Mouse (Mus musculus): ENCODE results near the gene Prnd.

Prnd gene

DNA sequence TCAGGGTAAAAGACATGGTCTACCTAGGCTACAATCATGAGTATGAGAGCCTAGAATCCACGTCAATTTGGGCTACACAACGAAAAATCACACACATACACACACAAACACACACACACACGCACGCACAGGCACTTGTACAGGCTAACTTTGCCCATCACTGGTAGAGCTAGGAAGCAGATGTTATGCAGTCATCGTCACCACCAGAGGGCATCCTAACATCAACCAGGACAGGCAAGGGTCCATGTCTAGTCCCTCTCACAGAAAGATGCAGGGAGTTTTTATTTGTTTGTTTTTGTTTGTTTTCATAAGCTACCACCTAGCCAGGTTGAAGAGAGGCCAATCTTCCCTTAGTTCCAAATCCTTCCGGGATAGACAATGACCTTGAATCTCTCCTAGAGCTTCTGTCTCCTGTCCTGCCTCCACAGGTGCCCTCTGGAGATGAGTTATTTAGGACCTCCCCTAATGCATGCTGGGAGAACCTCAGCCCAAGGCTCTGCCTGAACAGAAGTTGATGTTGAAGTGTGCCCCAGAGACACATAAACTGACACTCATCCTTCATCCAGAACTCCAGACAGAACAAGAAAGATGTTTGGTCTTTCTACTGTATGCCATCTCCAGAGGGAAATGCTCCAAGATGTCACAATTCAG lies 32.0 kb downstream of the Prnd start:
- peak; percentile 37 for DNase-seq (ENCODE audit: low read depth)

DNA sequence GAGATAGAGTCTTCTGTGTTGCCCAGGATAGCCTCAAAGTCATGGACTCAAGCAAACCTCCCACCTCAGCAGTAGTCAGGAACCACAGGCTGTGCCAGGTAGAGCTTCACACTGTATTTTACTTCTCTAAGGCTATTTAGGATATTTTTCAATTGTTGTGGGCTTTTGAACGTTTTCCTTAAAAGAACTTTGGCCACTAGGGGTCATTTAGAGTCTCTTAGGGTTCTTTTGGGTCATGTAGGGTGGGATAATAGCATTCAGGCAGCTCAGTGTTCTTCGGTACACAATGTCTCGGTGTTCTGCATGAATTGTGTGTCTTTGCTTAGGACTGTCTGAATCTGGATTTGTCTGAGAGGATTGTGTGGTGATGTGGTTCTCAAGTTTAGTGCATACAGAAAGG lies 37.3 kb downstream of the Prnd start:
- DNase-seq (ENCODE audit: low read depth) = no peak

DNA sequence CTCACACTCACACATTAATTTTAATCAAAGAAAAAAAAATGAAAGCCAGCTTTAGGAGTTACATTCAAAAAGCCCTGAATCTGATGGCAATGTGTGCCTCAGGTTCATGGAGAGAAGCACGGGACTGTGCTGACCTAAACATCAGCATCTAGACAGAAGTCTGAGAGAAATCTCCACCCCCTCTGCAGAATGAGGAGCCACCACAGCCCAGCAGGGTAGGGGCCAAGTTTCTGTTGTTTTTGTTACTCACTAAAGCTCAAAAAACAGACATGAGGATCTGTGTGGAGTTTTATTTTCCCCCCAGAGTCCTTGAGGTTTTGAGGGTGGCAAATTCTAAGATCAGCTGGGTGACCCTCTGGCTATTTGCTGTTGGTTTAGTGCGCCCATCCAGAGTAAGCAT lies 37.9 kb downstream of the Prnd start:
- no peak for DNase-seq (ENCODE audit: low read depth)

DNA sequence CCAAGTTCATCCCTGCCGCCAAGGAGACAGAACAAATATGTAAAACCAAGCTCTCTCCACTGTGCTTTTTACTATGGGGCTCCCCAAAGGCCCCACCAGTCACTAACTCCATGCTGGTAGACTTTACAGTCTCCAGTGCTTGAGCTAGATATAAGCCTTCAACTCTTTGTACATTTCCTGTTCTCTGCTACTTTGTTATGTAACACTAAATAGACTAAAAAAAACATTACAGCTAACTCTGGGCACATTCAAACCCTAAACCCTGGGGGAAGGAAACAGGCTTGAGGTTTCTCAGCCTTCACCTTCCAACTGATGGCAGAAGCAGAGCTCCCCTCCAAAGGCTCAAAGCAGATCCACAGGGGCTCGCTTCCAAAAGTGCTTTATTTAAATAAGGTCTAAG lies 41.8 kb downstream of the Prnd start:
- no peak for DNase-seq (ENCODE audit: low read depth)

DNA sequence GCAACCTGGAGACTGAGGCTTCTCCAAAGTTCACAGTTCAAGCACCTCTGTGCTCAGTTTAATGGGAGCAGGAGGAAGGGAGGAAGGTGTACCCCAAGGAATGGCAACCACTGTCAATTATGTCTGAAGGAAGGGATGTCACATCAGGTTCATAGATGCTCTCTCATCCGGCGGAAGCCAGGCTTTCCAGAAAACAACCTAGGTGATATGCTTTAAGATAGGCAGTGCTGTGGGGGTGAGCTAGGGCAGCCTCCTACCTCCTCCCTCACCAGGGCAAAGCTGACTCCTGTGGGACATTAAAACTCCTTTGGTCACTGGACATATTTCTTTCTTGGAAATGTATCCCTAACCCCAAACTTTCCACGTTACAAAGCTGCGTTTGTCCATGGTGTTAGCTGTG lies 42.5 kb downstream of the Prnd start:
- no peak for DNase-seq (ENCODE audit: low read depth)

DNA sequence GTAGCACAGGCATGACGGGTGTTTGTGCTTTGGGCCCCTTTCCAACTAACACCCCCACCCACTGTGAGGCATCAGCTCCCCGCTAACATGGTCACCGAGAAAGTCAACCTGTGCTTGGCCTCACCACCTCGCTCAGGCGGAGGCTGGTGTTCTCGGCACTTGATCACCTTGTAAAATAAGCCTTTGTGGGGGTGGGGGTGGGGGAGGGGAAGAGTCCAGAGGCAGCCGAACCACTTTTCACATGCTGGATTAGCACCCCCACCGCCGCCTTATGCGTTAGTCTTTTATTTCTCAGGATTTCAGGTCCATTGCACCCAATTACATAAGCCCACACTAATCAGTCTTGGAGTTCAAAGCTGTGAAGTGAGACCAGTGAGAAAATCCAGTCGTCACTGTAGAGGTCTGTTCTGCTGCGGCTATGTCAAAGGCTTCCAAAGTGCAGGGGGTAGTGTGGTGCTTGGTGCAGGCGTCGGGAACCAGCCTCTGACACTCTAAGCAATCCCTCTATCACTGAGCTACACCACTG lies 43.0 kb downstream of the Prnd start:
- no peak for DNase-seq (ENCODE audit: low read depth)

DNA sequence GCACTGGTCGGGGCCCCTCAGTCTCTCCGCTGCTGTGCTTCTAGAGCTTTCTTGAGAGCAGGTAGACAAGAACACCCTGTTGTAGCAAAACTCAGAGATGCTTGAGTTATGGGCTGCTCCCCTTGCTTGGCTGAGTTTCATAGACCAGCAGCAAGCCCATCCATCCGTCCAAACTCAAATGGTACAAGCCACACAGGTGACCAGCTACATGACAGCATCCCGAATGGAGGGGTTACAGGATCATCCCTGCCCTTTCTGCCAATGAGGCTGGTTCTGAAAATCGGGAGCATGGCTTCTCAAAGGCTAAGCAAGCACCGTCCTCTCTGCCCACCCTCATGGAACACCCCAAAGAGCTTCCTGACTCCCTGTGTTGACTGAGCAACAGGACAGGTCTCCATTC lies 44.3 kb downstream of the Prnd start:
- no peak for DNase-seq (ENCODE audit: low read depth)

DNA sequence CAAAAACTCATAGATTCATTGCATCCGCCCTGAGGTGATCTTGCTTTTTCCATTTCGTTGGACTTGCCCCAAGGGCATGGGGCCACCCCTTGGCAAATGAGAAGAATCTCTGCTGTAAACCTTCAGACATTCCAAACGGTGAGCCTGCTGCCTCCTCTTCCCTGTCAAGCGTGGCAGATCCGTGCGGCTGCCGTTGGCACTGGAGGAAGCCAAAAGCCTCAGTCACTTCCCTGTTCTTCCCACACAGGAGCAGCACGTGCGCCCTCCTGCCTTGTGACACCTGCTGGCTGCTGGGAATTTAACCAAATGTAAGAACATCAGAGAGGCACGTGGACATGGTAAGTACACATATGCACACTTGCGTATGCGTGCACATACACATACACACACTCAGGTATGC lies 45.1 kb downstream of the Prnd start:
- no peak for DNase-seq (ENCODE audit: low read depth)

DNA sequence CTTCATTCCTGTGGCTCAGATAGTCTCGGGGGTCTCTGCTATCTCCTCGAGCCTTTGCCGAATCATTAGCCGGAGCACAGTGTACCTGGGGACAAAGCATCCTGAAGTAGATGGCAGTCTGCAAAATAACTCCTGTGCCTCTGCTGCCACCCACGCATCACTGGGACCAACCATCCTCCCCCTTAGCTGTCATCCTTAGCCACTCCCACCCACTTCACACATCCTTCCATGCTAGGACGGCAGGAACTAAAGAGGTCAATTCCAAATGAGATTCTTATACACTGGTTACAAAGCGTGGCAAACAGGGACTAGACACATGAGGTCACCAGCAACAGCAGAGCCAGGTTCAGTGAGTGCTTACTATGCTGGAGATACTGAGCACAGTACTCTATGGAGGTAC lies 45.7 kb downstream of the Prnd start:
- no peak for DNase-seq (ENCODE audit: low read depth)

DNA sequence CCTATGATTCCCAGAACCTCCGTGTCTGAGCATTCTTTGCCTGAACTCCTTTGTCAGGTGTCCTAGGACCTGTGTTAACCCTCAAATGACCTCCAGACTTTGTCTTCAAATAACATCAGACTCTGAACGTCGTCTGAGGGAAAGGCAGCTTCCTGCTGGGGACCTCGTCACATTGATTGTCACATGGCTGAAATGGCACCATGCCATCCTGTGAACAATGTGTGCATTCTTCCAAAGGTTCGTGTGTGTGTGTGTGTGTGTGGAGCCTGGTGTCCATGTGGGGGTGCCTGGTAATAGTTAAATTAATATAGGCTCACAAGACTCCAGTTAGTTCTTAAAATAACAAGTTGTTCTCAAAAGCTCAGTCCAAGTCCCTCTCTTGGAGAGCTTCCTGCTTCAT lies 46.7 kb downstream of the Prnd start:
- DNase-seq (ENCODE audit: low read depth) = no peak

DNA sequence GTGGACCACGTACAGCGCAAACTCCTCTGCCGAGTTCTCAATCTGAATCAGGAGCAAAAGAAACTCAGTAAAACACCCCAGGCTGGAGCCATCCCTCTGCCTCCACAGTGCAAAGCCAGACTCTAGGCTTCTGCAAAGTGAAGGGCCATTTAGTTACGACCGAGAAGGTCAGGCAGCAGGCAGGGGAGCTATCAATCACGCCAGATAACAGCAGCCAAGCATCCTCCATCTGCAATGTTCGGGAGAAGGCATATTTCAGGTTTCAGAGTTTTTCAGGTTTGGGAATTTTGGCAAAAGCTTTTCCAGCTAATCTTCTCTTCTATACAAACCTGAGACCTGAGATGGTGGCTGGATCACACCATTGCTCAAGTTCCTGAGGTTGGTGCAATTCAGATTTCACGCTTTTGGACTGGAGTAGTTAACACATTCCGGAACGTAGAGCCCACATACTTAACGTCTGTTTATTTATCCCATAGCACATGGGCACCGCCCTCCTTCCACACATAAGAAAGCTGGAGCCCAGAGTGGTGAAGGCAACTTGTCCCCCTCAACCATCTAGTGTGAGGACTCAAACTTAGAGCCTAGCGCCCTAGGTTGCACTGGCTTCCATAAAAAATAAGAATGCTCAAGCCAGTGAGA lies 51.2 kb downstream of the Prnd start:
- no peak for DNase-seq (ENCODE audit: low read depth)

DNA sequence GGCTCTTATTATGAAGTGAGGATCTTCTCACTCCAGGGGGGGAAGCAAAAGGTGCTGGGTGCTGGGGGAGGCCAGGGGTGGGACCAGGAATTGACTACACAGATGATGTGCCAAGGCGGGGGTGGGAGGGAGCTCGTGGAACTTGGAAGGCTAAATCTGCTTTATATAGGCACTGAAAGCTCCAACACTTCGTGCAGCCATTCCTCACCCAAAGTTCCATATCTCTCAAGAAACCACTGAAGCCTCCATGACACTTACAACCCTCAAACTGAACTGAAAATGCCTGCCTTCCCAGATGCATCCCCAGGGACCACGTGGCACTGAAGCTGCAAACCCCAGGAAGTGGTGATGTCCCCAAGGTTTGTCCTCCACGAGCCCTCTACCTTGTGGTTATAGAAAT lies 53.3 kb downstream of the Prnd start:
- no peak for DNase-seq (ENCODE audit: low read depth)

DNA sequence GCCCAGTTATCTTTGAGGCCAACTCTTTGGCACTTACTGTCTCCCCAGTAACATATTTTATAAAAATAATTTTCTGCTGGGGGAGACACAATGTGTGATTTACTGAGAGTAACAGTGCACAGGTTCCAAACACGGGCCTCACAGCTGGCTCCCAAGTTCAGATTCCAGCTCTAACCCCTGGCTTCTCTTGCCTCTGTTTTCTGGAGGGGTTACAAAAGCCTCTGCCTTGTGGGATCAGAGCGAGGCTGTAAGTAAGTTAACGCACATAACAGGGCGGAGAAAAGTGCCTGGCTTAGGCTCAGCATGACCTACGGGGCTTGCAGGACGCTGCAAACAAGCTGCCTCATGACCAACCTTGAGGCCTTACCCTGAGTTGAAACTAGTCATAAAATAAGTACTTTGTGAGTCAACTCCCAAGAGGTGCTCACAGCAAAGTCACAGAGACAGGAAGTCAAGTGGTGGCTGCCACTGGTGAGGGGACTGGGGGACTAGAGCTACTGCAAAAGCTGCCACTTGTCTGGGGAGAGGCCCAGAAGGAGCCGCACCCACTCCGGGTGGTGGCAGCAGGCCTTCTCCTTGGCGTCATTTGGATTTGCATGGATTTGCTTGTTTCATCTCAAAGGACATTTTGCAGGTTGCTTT lies 54.0 kb downstream of the Prnd start:
- DNase-seq (ENCODE audit: low read depth) = no peak

DNA sequence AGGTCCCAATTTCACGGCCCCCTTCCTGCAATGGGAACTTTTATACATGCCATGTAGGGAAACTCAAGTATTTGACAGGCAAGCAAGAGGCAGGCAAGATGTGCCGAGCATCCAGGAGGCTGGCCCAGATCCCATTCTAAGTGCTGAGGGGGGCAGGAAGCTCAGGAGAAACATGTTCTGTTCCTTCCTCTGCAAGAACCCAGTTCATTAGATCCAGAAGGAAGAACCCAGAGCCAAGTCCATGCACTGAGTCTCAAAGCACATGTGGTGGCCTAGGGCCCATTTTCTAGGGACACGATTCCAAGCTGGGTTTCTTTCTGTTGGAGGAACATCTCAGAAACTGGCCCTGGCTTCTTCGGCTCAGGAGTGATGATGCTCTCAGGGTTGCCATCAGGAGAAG lies 54.8 kb downstream of the Prnd start:
- DNase-seq (ENCODE audit: low read depth) = no peak

Measured in c-Kit-positive CD71-positive TER-119-negative erythroid progenitor cells, embryonic 14.5 days (primary cell).